Mouse (Mus musculus) hindbrain, embryonic 14.5 days (tissue): ENCODE measurements around the gene Kctd19. TPM values are rescaled to one million over a fixed set of nuclear protein-coding genes. Genes with fewer than 3 reads are reported as not detected.

Experiments used
- polyA plus RNA-seq: library from polyadenylated mRNA; unstranded; fragments of >200 nt; fragmentation: Nextera tagmentation; extraction: Ambion mirVana; gene quantifications from 2 replicates; pipeline ENCODE4 v1.2.1, GENCODE M21; 2014

The Kctd19 gene
- polyA plus RNA-seq, 1 experiment from 2014 or later: not detected

Other genes with a start within 250 kb of the Kctd19 start
- gene Cbfb, start 242.8 kb downstream of the Kctd19 start, polyA plus RNA-seq: 34.1 and 41.7 TPM in 2 replicates
- gene D230025D16Rik, start 188.4 kb downstream of the Kctd19 start, polyA plus RNA-seq: 33.1 and 38.1 TPM in 2 replicates
- gene B3gnt9, start 158.3 kb downstream of the Kctd19 start, polyA plus RNA-seq: 8.7 and 11.5 TPM in 2 replicates
- 15.2 and 17.4 TPM in 2 replicates for gene Tradd, start 148.9 kb downstream of the Kctd19 start, polyA plus RNA-seq
- 1.2 and 2.0 TPM in 2 replicates for gene Fbxl8, start 148.9 kb downstream of the Kctd19 start, polyA plus RNA-seq
- gene Hsf4, start 143.7 kb downstream of the Kctd19 start, polyA plus RNA-seq: 0.63 and 0.79 TPM in 2 replicates
- 4.0 and 4.3 TPM in 2 replicates for gene Nol3, start 137.4 kb downstream of the Kctd19 start, polyA plus RNA-seq
- 101 and 120 TPM in 2 replicates for gene 4931428F04Rik, start 123.6 kb downstream of the Kctd19 start, polyA plus RNA-seq
- 9.5 and 12.2 TPM in 2 replicates for gene Exoc3l, start 117.4 kb downstream of the Kctd19 start, polyA plus RNA-seq
- 43.5 and 48.2 TPM in 2 replicates for gene E2f4, start 115.8 kb downstream of the Kctd19 start, polyA plus RNA-seq
- 1.1 and 1.6 TPM in 2 replicates for gene Elmo3, start 107.9 kb downstream of the Kctd19 start, polyA plus RNA-seq
- 0.46 and 0.92 TPM in 2 replicates for gene Lrrc29, start 87.2 kb downstream of the Kctd19 start, polyA plus RNA-seq
- 141 and 147 TPM in 2 replicates for gene Tmem208, start 87.1 kb downstream of the Kctd19 start, polyA plus RNA-seq
- 0.58 and 0.70 TPM in 2 replicates for gene Fhod1, start 65.5 kb downstream of the Kctd19 start, polyA plus RNA-seq
- 11.4 and 12.1 TPM in 2 replicates for gene Slc9a5, start 64.7 kb downstream of the Kctd19 start, polyA plus RNA-seq
- 1.8 and 2.6 TPM in 2 replicates for gene Plekhg4, start 40.2 kb downstream of the Kctd19 start, polyA plus RNA-seq
- gene Lrrc36, start 69 bp upstream of the Kctd19 start, polyA plus RNA-seq: 0.44 and 0.78 TPM in 2 replicates
- 204 and 207 TPM in 2 replicates for gene Tppp3, start 58.0 kb upstream of the Kctd19 start, polyA plus RNA-seq
- 32.7 and 33.1 TPM in 2 replicates for gene Zdhhc1, start 83.4 kb upstream of the Kctd19 start, polyA plus RNA-seq
- gene Hsd11b2, start 105.3 kb upstream of the Kctd19 start, polyA plus RNA-seq: 6.1 and 7.0 TPM in 2 replicates
- gene Atp6v0d1, start 152.5 kb upstream of the Kctd19 start, polyA plus RNA-seq: 231 and 245 TPM in 2 replicates
- gene Ripor1, start 191.8 kb upstream of the Kctd19 start, polyA plus RNA-seq: 30.6 and 32.6 TPM in 2 replicates
- 76.9 and 79.1 TPM in 2 replicates for gene Ctcf, start 223.1 kb upstream of the Kctd19 start, polyA plus RNA-seq
- 0.84 TPM in 1 of 2 replicates, not detected in the other for gene Agrp, start 223.9 kb upstream of the Kctd19 start, polyA plus RNA-seq